Mouse (Mus musculus): ENCODE data around the gene Ccdc85b. TPM values are rescaled to one million over a fixed set of nuclear protein-coding genes. Genes with fewer than 3 reads are reported as not detected.

Ccdc85b gene
- polyA plus RNA-seq, 1 experiment from 2014 or later = 6.2 TPM

DNA sequence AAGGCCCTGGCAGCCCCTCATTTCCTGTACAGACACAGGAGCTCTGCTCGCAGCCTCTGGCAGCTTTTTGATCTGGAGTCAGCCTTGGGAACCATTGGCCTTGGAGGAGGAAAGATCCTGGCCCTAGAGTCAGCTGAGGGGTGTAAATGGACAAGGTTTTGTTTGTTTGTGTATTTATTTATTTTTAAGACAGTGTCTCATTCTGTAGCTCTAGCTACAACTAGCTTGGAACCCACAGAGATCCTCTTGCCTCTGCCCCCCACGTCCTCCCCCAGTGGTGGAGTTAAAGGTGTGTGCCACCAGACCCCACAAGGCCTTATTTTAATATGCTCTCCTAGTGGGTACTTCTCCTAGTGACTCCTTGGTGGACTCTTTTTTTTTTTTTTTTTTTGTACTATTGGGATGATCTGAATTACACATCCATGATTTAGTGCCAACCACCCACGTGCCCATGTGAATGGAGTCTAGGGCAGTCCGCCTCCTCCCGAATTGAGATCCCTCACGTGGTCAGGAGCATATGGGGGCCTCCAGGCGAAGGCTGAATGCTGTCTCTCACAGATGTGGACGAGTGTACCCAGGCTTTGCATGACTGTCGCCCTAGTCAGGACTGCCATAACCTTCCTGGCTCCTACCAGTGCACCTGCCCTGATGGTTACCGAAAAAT, 19.4 kb upstream of the Ccdc85b start:
- H3K27me3 ChIP-seq = no peaks in the 10 kb centered on the region
- H3K36me3 ChIP-seq = peaks cover 54% of the 10 kb centered on the region
- no peak overlapping the region for H3K27ac ChIP-seq
- no peak overlapping the region for H3K4me3 ChIP-seq
- H3K4me2 ChIP-seq (replicated peaks) = no peak overlapping the region
- H3K9ac ChIP-seq = peak overlapping the region; percentile 26; the same call in 1 of the 2 replicates
- WGBS = 86% methylated on average over 10 of the region's 10 CpGs
- no peak for ATAC-seq (ENCODE audit: low FRiP score, low read depth)
- H3K4me1 ChIP-seq = peaks cover 30% of the 10 kb centered on the region
- H3K9me3 ChIP-seq = no peaks in the 10 kb centered on the region

DNA sequence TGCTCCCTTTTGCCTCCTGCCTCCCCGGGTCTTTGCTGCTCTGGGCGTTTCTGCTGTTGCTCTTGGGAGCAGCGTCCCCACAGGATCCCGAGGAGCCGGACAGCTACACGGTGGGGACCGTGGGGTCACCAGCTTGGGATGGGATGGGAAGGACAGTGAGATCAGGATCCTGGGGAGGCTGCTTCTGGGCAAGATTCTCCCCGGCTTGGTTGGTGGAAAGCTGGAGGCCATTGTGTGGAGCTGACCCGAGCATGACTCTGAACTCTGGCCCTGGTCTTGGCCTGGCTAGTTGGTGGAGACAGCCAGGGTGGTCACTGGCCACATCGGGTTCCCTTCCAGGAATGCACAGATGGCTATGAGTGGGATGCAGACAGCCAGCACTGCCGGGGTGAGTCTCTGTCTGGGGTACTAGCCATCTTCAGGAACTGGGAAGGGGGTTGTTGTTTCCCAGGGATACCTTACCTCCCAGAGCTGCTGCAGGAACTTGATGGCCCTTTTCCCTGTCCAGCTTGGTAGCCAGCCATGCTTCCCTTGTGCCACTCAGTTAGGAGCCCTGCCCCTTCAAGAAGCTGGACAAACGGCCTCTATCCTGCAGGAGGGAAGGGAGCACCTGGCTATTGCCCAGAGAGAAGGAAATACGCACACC, 17.5 kb upstream of the Ccdc85b start:
- ATAC-seq (ENCODE audit: low FRiP score, low read depth) = peak; percentile 4; the same call in 1 of the 2 replicates
- H3K4me3 ChIP-seq = peak overlapping the region; percentile 72
- 10% methylated on average over 13 of the region's 13 CpGs for WGBS

DNA sequence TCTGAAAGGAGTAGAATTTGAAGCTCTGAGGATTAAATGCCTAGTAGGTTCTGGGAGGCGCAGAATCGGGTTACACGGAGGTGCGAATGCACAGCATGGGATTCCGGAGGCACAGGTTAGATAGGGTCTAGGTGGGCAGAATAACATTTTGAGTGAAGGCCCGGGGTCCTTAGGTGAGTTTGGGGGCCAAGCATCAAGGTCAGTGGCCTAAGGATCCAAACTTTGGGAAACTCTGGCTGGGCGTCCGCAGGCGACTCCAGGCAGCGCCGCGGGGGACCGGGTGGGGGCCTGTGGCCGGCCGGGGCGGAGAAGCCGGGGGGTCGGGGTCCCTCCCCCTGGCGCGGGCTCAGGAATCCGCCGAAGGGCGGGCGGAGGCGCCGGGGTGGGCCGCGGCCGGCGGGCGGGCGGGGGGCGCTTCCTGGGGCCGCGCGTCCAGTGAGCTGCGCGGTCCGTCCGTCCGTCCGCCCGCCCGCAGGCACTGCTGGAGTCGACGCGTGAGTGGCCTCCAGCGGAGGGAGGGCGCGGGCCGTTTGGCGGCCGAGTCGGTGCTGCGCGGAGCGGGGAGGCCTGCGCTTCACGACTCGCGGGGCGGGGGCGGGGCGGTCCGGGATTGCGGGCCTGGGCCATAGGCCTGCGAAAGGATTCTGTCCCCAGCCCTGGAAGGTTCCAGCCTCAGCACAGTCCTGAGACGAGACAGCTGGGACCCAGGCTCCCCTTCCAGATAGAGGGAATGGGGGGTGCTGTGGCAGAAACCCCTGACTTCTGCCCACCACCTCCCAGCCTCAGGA, 16.8 kb upstream of the Ccdc85b start:
- WGBS = under 1% methylated on average over 65 of the region's 68 CpGs
- H3K4me2 ChIP-seq (replicated peaks) = peak overlapping the region; percentile 92

More for the DNA sequence above, 17.5 kb upstream of the Ccdc85b start:
- H3K9ac ChIP-seq = peak overlapping the region; percentile 90
- peaks cover 30% of the 10 kb centered on the region for H3K4me1 ChIP-seq
- H3K27me3 ChIP-seq = no peaks in the 10 kb centered on the region
- no peaks in the 10 kb centered on the region for H3K9me3 ChIP-seq
- H3K27ac ChIP-seq = peak overlapping the region; percentile 90
- peak overlapping the region; percentile 92 for H3K4me2 ChIP-seq (replicated peaks)
- peaks cover 35% of the 10 kb centered on the region for H3K36me3 ChIP-seq

DNA sequence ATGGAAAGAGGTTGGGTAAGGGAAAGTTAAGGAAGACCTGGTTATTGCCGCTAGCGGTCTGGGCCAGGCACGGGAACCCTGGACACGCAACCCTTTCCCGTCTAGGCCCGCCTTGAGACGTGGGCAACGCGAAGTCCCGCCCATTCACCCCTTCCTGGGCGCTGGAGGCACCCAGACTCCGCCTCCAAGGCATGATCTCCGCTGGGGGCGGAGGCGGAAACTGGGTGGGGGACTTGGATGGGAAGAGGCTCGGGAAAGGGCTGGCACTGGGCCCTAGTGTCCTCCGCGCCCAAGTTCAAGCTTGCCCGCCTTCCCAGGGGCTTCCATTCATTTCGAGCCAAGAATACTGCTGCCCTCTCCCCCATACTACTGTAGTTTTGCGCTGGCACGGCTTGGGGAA, 16.0 kb upstream of the Ccdc85b start, which contains the start of gene Efemp2:
Gene Efemp2 (plus strand): TSS at position 235 of the 400 bp plus-strand sequence.
- Histone ChIP-seq H3K27me3 (no peaks in the 10 kb centered on the region), H3K9me3 (no peaks in the 10 kb centered on the region), H3K27ac (peak within 1 kb of the TSS; percentile 90), H3K36me3 (peaks cover 20% of the 10 kb centered on the region), H3K4me2 (replicated peaks) (peak within 1 kb of the TSS; percentile 92), H3K9ac (peak within 1 kb of the TSS; percentile 90), H3K4me3 (peak within 1 kb of the TSS; percentile 72), H3K4me1 (peaks cover 30% of the 10 kb centered on the region)
- ATAC-seq (ENCODE audit: low FRiP score, low read depth) = peak; percentile 51
- WGBS = 1% methylated on average over 22 of the region's 22 CpGs

More for the DNA sequence above, 16.8 kb upstream of the Ccdc85b start:
- H3K9me3 ChIP-seq = no peaks in the 10 kb centered on the region
- peak; percentile 52 for ATAC-seq (ENCODE audit: low FRiP score, low read depth)
- no peaks in the 10 kb centered on the region for H3K27me3 ChIP-seq
- peak overlapping the region; percentile 90 for H3K9ac ChIP-seq
- H3K36me3 ChIP-seq = peaks cover 28% of the 10 kb centered on the region
- H3K27ac ChIP-seq = peak overlapping the region; percentile 90
- H3K4me3 ChIP-seq = peak overlapping the region; percentile 72
- peaks cover 30% of the 10 kb centered on the region for H3K4me1 ChIP-seq

DNA sequence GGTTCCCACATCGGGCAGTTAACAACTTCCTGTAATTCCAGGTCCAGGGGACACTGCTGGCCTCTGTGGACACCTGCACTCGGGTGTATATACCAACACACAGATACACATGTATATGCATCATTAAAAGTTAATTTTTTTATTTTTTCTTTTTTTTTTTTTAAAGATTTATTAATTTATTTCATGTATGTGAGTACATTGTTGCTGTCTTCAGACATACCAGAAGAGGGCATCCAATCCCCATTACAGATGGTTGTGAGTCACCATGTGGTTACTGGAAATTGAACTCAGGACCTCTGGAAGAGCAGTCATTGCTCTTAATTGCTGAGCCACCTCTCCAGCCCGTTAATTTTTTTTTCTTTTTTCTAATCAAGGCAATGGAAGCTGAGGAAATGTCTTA, 15.2 kb upstream of the Ccdc85b start:
- H3K9ac ChIP-seq = no peak overlapping the region
- H3K27me3 ChIP-seq = no peaks in the 10 kb centered on the region
- H3K9me3 ChIP-seq = no peaks in the 10 kb centered on the region
- 75% methylated on average over 3 of the region's 3 CpGs for WGBS
- H3K4me2 ChIP-seq (replicated peaks) = peak overlapping the region; percentile 92; the same call in 1 of the 2 replicates
- H3K4me1 ChIP-seq = peaks cover 30% of the 10 kb centered on the region
- peak overlapping the region; percentile 90; the same call in 1 of the 2 replicates for H3K27ac ChIP-seq
- peaks cover 14% of the 10 kb centered on the region for H3K36me3 ChIP-seq
- ATAC-seq (ENCODE audit: low FRiP score, low read depth) = no peak
- H3K4me3 ChIP-seq = no peak overlapping the region

DNA sequence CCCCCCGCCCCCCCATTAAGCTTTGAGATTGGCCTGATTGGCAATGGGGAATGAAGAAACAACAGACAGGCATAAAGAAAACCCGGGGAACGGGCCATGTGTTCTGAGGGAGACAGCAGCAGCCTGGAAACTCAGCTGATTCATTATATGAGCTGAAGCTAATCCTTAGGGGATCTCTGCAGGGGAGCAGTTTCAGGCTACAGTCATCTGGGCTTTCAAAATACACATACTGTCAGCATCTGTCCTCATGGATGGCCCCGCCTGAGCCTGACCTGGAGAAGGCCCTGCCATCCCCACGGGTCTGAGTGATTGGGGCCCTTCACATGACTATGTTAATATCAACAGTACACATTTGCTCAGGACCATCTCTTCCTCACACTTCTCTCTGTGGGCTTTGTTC, 14.2 kb upstream of the Ccdc85b start:
- 45% methylated on average over 5 of the region's 5 CpGs for WGBS
- no peaks in the 10 kb centered on the region for H3K27me3 ChIP-seq
- H3K9me3 ChIP-seq = no peaks in the 10 kb centered on the region
- H3K9ac ChIP-seq = no peak overlapping the region
- H3K27ac ChIP-seq = no peak overlapping the region
- ATAC-seq (ENCODE audit: low FRiP score, low read depth) = no peak
- no peak overlapping the region for H3K4me3 ChIP-seq
- peaks cover 26% of the 10 kb centered on the region for H3K4me1 ChIP-seq
- peaks cover 14% of the 10 kb centered on the region for H3K36me3 ChIP-seq
- H3K4me2 ChIP-seq (replicated peaks) = no peak overlapping the region

DNA sequence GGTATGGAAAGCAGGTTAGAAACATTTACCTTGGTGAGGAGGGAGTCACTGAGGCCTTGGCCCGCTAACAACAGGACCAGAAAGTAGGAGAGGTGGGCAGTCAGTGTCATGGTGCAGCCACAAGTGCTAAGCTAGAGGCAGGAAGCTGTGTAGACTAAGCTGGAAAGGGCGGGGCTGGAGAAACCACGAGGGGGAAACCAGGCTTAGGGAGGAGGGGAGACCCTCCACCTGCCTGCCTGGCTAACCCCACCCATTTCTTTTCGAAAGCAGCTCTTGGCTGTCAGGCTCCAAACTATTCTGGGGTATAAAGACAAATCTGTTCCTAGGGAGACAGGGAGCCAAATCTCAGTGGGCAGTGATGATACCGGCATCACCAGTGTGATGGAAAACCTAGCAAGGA, 10.7 kb upstream of the Ccdc85b start, which contains the start of gene Ctsw:
Gene Ctsw (minus strand): TSS at position 134 of the 400 bp plus-strand sequence.
- no peak within 1 kb of the TSS for H3K4me2 ChIP-seq (replicated peaks)
- peaks cover 47% of the 10 kb centered on the region for H3K36me3 ChIP-seq
- peak within 1 kb of the TSS; percentile 8; the same call in 1 of the 2 replicates for H3K9ac ChIP-seq
- no peak within 1 kb of the TSS for H3K4me3 ChIP-seq
- 59% methylated on average over 5 of the region's 5 CpGs for WGBS
- H3K27me3 ChIP-seq = no peaks in the 10 kb centered on the region
- ATAC-seq (ENCODE audit: low FRiP score, low read depth) = no peak
- peaks cover 7% of the 10 kb centered on the region for H3K4me1 ChIP-seq
- H3K27ac ChIP-seq = no peak within 1 kb of the TSS
- no peaks in the 10 kb centered on the region for H3K9me3 ChIP-seq

GRCm38 (mm10) chr19:5466916-5467500, 9.3 kb upstream of the Ccdc85b start:
- Histone ChIP-seq H3K27ac (no peak overlapping the region), H3K4me3 (no peak overlapping the region), H3K36me3 (peaks cover 59% of the 10 kb centered on the region), H3K27me3 (no peaks in the 10 kb centered on the region), H3K9me3 (no peaks in the 10 kb centered on the region), H3K4me1 (peaks cover 7% of the 10 kb centered on the region), H3K9ac (no peak overlapping the region), H3K4me2 (replicated peaks) (no peak overlapping the region)
- 91% methylated on average over 6 of the region's 6 CpGs for WGBS
- ATAC-seq (ENCODE audit: low FRiP score, low read depth) = no peak

- Histone ChIP-seq H3K4me2 (replicated peaks) (no peak overlapping the region), H3K4me1 (peaks cover 19% of the 10 kb centered on the region), H3K27ac (no peak overlapping the region), H3K9me3 (no peaks in the 10 kb centered on the region), H3K36me3 (peaks cover 64% of the 10 kb centered on the region), H3K27me3 (no peaks in the 10 kb centered on the region), H3K4me3 (no peak overlapping the region), H3K9ac (no peak overlapping the region)
- 94% methylated on average over 8 of the region's 8 CpGs for WGBS
- ATAC-seq (ENCODE audit: low FRiP score, low read depth) = no peak
These were observed 7.3 kb upstream of the Ccdc85b start for GRCm38 (mm10) chr19:5465037-5465436.

DNA sequence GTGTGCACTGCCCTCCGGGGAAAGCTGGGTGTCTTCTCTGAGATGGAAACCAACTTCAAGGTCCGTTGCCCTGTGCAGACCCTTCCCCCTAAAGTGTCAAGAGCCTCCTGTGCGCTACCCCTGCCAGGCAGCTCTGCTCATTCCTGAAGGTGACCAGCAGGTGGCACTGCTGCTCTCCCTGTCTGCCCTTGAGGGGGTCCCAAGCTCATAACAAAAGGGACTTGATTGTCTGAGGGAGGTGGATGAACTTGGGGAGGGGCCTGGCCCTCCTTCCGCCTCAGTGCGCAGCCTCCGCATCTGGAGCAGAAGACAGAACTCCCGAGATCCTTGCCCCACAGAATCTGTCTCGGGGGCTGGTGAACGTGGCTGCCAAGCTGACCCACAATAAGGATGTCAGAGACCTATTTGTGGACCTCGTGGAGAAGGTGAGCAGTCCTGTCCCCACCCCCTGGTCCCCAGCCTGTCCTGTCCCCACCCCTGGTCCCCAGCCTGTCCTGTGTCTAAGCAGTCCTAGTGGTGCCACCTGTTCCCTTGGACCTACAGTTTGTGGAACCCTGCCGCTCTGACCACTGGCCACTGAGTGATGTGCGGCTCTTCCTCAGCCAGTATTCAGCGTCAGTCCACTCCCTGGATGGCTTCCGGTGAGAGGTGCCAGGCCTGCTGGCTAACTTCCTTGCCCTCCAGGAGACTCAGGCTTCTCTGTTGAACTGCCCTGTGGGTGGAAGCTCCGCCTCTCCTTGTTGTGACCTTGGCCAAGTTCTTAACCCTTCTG, 6.3 kb upstream of the Ccdc85b start:
- Histone ChIP-seq H3K4me1 (peaks cover 22% of the 10 kb centered on the region), H3K27ac (peak overlapping the region; percentile 61; the same call in 1 of the 2 replicates), H3K9me3 (no peaks in the 10 kb centered on the region), H3K4me3 (peak overlapping the region; percentile 28), H3K27me3 (no peaks in the 10 kb centered on the region), H3K9ac (peak overlapping the region; percentile 57), H3K36me3 (peaks cover 64% of the 10 kb centered on the region), H3K4me2 (replicated peaks) (peak overlapping the region; percentile 55)
- ATAC-seq (ENCODE audit: low FRiP score, low read depth) = 0 out of 2 replicates have a peak, but pooled peaks have one; percentile 22
- WGBS = 45% methylated on average over 15 of the region's 15 CpGs

- Histone ChIP-seq H3K9me3 (no peaks in the 10 kb centered on the region), H3K4me1 (peaks cover 22% of the 10 kb centered on the region), H3K27ac (no peak overlapping the region), H3K9ac (no peak overlapping the region), H3K4me3 (no peak overlapping the region; the same call in 1 of the 2 replicates), H3K27me3 (no peaks in the 10 kb centered on the region), H3K36me3 (peaks cover 64% of the 10 kb centered on the region), H3K4me2 (replicated peaks) (no peak overlapping the region)
- ATAC-seq (ENCODE audit: low FRiP score, low read depth) = no peak
- 89% methylated on average over 9 of the region's 9 CpGs for WGBS
These were observed 5.5 kb upstream of the Ccdc85b start for GRCm38 (mm10) chr19:5463212-5463611.

Measured in limb, embryonic 13.5 days (tissue).